Mouse (Mus musculus) embryonic facial prominence, embryonic 12.5 days (tissue): Measurements from ENCODE around the gene Rbpms2. TPM values are rescaled to one million over a fixed set of nuclear protein-coding genes. Genes with fewer than 3 reads are reported as not detected.
"Not testable (repeated sequence)": the region's sequence is repeated elsewhere in the genome, so short reads cannot be mapped to it uniquely, and the experiment has no call there.

ENCODE experiments used
- ATAC-seq: fragments of 200-750 bp; cut with Nextera tagmentation; 2 replicates; pipeline ENCODE4 v1.8.0; 2017; ENCODE audit not compliant: insufficient number of reproducible peaks, insufficient read depth, low FRiP score, low TSS enrichment
- H3K27ac ChIP-seq: fragments of 300-500 bp; sonication (generic); 2 replicates; pipeline ENCODE4 v1.5.1; 2016; ENCODE audit warnings: mild to moderate bottlenecking
- H3K27me3 ChIP-seq: fragments of 300-500 bp; sonication (generic); 2 replicates; pipeline ENCODE4 v1.6.1; 2016; ENCODE audit warnings: mild to moderate bottlenecking, moderate library complexity
- H3K36me3 ChIP-seq: fragments of 300-500 bp; sonication (generic); 2 replicates; pipeline ENCODE4 v1.6.1; 2016; ENCODE audit warnings: mild to moderate bottlenecking
- H3K4me1 ChIP-seq: fragments of 300-500 bp; sonication (generic); 2 replicates; pipeline ENCODE4 v1.6.1; 2016
- H3K4me2 ChIP-seq: fragments of 300-500 bp; sonication (generic); replicated peaks from 2 replicates; pipeline ENCODE4 v1.6.1; 2016; ENCODE audit warnings: mild to moderate bottlenecking, moderate library complexity
- H3K4me3 ChIP-seq: fragments of 300-500 bp; sonication (generic); 2 replicates; pipeline ENCODE4 v1.5.1; 2016; ENCODE audit warnings: mild to moderate bottlenecking
- H3K9ac ChIP-seq: fragments of 300-500 bp; sonication (generic); 2 replicates; pipeline ENCODE4 v1.6.1; 2016; ENCODE audit warnings: mild to moderate bottlenecking, moderate library complexity
- H3K9me3 ChIP-seq: fragments of 300-500 bp; sonication (generic); 2 replicates; pipeline ENCODE4 v1.6.1; 2016; ENCODE audit warnings: mild to moderate bottlenecking, moderate library complexity
- WGBS: fragments of 180-500 bp; shearing (Covaris S2); methylation state at CpG from one replicate; pipeline ENCODE4 v1.1.7; 2016; 5-methylcytosine and 5-hydroxymethylcytosine counted together
- polyA plus RNA-seq: library from polyadenylated mRNA; unstranded; fragments of >200 nt; fragmentation: Nextera tagmentation; extraction: Ambion mirVana; gene quantifications from 2 replicates; pipeline ENCODE4 v1.2.1, GENCODE M21; 2016

Gene Rbpms2
- polyA plus RNA-seq, 1 experiment from 2014 or later, result 18.7 TPM

GRCm38 (mm10) chr9:65644960-65645359, 15.5 kb downstream of the Rbpms2 start:
- Histone ChIP-seq H3K4me1 (peaks cover 15% of the 10 kb centered on the region; the same call in 1 of the 2 replicates), H3K36me3 (no peaks in the 10 kb centered on the region), H3K27me3 (no peaks in the 10 kb centered on the region), H3K4me2 (no peak overlapping the region), H3K9me3 (no peaks in the 10 kb centered on the region), H3K4me3 (no peak overlapping the region), H3K9ac (no peak overlapping the region), H3K27ac (no peak overlapping the region)
- no peak for ATAC-seq
- 84% methylated on average over 4 of the region's 4 CpGs for WGBS

DNA sequence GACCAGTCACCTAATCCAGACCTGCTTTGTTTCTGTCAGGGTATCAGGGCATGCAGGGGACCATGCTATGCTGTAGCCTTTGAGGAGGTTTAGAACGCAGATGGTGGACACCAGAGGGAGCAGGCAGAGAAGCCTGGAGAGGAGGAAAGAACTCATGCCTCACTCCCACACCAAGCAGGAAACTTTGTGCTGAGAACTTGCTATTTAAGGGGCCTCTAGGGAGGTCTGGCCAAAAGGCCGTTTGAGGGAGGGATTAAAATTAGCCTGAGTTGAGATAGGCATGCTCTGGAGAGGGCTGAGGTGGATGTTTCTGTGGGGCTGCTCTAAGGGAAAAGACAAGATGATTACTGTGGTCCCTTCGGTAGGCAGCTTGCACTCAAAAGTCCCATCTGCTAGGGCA, 16.5 kb downstream of the Rbpms2 start:
- 49% methylated on average over 3 of the region's 3 CpGs for WGBS
- H3K4me2 ChIP-seq, result no peak overlapping the region
- H3K4me3 ChIP-seq, result no peak overlapping the region
- H3K4me1 ChIP-seq, result peaks cover 8% of the 10 kb centered on the region; the same call in 1 of the 2 replicates
- no peaks in the 10 kb centered on the region for H3K9me3 ChIP-seq
- no peak overlapping the region for H3K9ac ChIP-seq
- H3K27ac ChIP-seq, result no peak overlapping the region
- ATAC-seq, result no peak
- no peaks in the 10 kb centered on the region for H3K27me3 ChIP-seq
- H3K36me3 ChIP-seq, result no peaks in the 10 kb centered on the region

DNA sequence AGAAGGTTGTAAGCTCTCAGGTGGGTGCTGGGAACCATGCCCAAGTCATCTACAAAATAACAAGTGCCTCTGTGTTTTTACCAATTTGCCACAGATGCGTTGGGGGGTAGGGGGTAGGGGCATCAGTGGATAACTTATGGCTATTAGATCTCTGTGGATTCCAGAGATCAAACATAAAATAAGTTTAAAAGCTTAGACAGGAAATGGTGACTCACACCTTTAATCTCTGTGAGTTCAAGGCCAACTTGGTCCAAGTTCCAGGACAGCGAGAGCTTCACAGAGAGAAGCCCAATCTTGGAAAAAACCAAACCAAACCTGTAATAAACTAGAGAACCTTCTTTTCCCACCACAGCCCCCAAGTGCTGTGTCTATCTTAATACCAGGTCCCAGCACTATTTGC, 17.3 kb downstream of the Rbpms2 start:
- Histone ChIP-seq H3K27ac (no peak overlapping the region), H3K4me2 (no peak overlapping the region), H3K27me3 (no peaks in the 10 kb centered on the region), H3K4me1 (peaks cover 5% of the 10 kb centered on the region; the same call in 1 of the 2 replicates), H3K9me3 (no peaks in the 10 kb centered on the region), H3K4me3 (no peak overlapping the region), H3K9ac (no peak overlapping the region), H3K36me3 (no peaks in the 10 kb centered on the region)
- ATAC-seq, result no peak
- WGBS, result 91% methylated on average over 2 of the region's 2 CpGs

GRCm38 (mm10) chr9:65648730-65649129, 19.3 kb downstream of the Rbpms2 start:
- Histone ChIP-seq H3K4me1 (peaks cover 5% of the 10 kb centered on the region; the same call in 1 of the 2 replicates), H3K4me3 (no peak overlapping the region), H3K36me3 (no peaks in the 10 kb centered on the region), H3K27me3 (no peaks in the 10 kb centered on the region), H3K9me3 (no peaks in the 10 kb centered on the region), H3K27ac (no peak overlapping the region), H3K4me2 (no peak overlapping the region), H3K9ac (no peak overlapping the region)
- WGBS, result 95% methylated on average over 13 of the region's 13 CpGs
- no peak for ATAC-seq

- ATAC-seq, result no peak
- WGBS, result 52% methylated on average over 1 of the region's 1 CpGs
- H3K9me3 ChIP-seq, result no peaks in the 10 kb centered on the region
- no peaks in the 10 kb centered on the region for H3K27me3 ChIP-seq
- H3K4me3 ChIP-seq, result no peak overlapping the region
- H3K27ac ChIP-seq, result no peak overlapping the region
- H3K4me2 ChIP-seq, result no peak overlapping the region
- H3K9ac ChIP-seq, result no peak overlapping the region
- no peaks in the 10 kb centered on the region for H3K36me3 ChIP-seq
- H3K4me1 ChIP-seq, result peaks cover 5% of the 10 kb centered on the region; the same call in 1 of the 2 replicates
Measured at GRCm38 (mm10) chr9:65649997-65650396, 20.5 kb downstream of the Rbpms2 start.

- H3K4me2 ChIP-seq, H3K9ac ChIP-seq, H3K27me3 ChIP-seq, H3K36me3 ChIP-seq, H3K4me3 ChIP-seq, H3K4me1 ChIP-seq, H3K9me3 ChIP-seq, H3K27ac ChIP-seq, ATAC-seq: not testable (repeated sequence)
- 85% methylated on average over 1 of the region's 1 CpGs for WGBS
Measured at GRCm38 (mm10) chr9:65651957-65652356, 22.5 kb downstream of the Rbpms2 start.

GRCm38 (mm10) chr9:65653741-65654140, 24.3 kb downstream of the Rbpms2 start:
- no peak for ATAC-seq
- H3K36me3 ChIP-seq, result no peaks in the 10 kb centered on the region
- no peak overlapping the region for H3K4me3 ChIP-seq
- no peak overlapping the region for H3K4me2 ChIP-seq
- no peak overlapping the region for H3K9ac ChIP-seq
- WGBS, result 90% methylated on average over 4 of the region's 4 CpGs
- no peaks in the 10 kb centered on the region for H3K27me3 ChIP-seq
- no peaks in the 10 kb centered on the region for H3K4me1 ChIP-seq
- H3K27ac ChIP-seq, result no peak overlapping the region
- no peaks in the 10 kb centered on the region for H3K9me3 ChIP-seq

GRCm38 (mm10) chr9:65654700-65655237, 25.3 kb downstream of the Rbpms2 start:
- 88% methylated on average over 3 of the region's 3 CpGs for WGBS
- H3K4me3 ChIP-seq, result no peak overlapping the region
- no peak overlapping the region for H3K27ac ChIP-seq
- H3K36me3 ChIP-seq, result no peaks in the 10 kb centered on the region
- H3K9ac ChIP-seq, result no peak overlapping the region
- no peak overlapping the region for H3K4me2 ChIP-seq
- H3K9me3 ChIP-seq, result no peaks in the 10 kb centered on the region
- no peaks in the 10 kb centered on the region for H3K27me3 ChIP-seq
- no peak for ATAC-seq
- no peaks in the 10 kb centered on the region for H3K4me1 ChIP-seq

DNA sequence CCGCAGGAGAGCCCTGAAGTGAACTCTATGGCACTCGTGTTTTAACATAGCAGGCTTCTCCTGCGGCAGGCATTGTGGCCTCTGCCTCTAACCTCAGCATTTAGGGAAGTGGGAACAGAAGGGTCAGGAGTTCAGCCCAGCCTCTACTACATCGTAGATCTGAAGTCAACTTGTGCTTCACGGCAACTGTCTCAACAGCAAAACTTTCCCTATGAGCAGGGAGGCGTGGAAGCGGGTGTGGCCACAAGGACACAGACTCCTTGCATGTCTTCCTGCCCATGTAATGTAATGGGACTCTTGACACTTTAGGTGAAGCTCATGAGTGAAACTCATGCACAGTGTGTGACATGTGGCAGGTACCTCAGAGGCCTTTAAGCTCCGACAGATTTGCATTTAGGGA, 26.1 kb downstream of the Rbpms2 start:
- H3K4me3 ChIP-seq, result no peak overlapping the region
- ATAC-seq, result no peak
- WGBS, result 85% methylated on average over 8 of the region's 8 CpGs
- no peaks in the 10 kb centered on the region for H3K36me3 ChIP-seq
- no peak overlapping the region for H3K4me2 ChIP-seq
- H3K9me3 ChIP-seq, result no peaks in the 10 kb centered on the region
- H3K9ac ChIP-seq, result no peak overlapping the region
- no peaks in the 10 kb centered on the region for H3K4me1 ChIP-seq
- H3K27ac ChIP-seq, result no peak overlapping the region
- H3K27me3 ChIP-seq, result no peaks in the 10 kb centered on the region

- Histone ChIP-seq H3K4me3 (no peak overlapping the region), H3K27ac (no peak overlapping the region), H3K9ac (no peak overlapping the region), H3K27me3 (no peaks in the 10 kb centered on the region), H3K4me2 (no peak overlapping the region), H3K4me1 (no peaks in the 10 kb centered on the region), H3K36me3 (no peaks in the 10 kb centered on the region), H3K9me3 (no peaks in the 10 kb centered on the region)
- ATAC-seq, result no peak
- WGBS, result 80% methylated on average over 3 of the region's 3 CpGs
Measured at GRCm38 (mm10) chr9:65657218-65657617, 27.8 kb downstream of the Rbpms2 start.

GRCm38 (mm10) chr9:65661029-65661428, 31.6 kb downstream of the Rbpms2 start:
- Histone ChIP-seq H3K4me2 (no peak overlapping the region), H3K9ac (no peak overlapping the region), H3K27ac (no peak overlapping the region), H3K4me1 (no peaks in the 10 kb centered on the region), H3K9me3 (no peaks in the 10 kb centered on the region), H3K36me3 (no peaks in the 10 kb centered on the region), H3K27me3 (no peaks in the 10 kb centered on the region), H3K4me3 (no peak overlapping the region)
- no peak for ATAC-seq
- 60% methylated on average over 5 of the region's 5 CpGs for WGBS

DNA sequence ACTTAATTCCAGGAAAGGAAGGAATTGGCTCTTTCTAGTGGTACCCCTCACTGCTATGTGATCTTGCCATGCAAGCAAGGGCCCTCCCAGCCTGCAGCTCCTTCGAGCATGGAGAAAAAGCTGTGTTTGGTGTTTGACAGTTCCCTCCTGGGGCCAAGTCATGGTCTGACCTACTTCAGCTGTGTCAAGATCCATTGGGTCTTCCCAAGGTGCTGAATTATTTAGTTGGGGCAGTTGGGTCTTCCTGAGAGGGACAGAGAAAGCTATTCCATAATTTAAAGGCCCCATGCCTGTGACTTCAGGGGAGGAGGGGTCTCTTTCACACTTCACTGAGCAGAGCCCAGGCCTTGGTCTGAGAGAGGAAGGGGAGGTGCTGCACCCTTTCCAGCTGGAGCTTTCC, 32.0 kb downstream of the Rbpms2 start:
- no peak overlapping the region for H3K4me3 ChIP-seq
- H3K4me1 ChIP-seq, result no peaks in the 10 kb centered on the region
- no peak overlapping the region for H3K4me2 ChIP-seq
- ATAC-seq, result no peak
- H3K36me3 ChIP-seq, result no peaks in the 10 kb centered on the region
- H3K27me3 ChIP-seq, result no peaks in the 10 kb centered on the region
- H3K27ac ChIP-seq, result no peak overlapping the region
- no peak overlapping the region for H3K9ac ChIP-seq
- H3K9me3 ChIP-seq, result no peaks in the 10 kb centered on the region
- WGBS, result 57% methylated on average over 1 of the region's 1 CpGs

DNA sequence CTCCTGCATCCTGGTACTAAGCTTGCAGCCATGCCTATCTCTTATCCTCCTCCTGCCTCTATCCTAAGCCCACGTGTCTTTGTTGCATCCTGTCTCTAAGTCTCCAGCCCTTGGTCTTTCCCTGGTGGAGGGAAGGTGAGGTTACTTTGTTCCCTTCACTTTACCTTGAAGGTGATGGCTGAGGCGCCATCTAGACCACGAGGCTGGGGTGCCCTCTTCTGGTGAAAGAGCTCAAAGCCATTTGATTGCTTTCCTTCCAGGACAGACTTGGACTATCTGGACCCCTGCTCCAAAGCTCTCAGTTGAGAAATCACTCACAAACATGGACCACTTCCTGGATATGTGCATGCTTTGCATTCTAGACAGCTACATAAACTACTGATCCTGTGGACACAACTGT, 34.7 kb downstream of the Rbpms2 start:
- Histone ChIP-seq H3K4me3 (no peak overlapping the region), H3K9me3 (no peaks in the 10 kb centered on the region), H3K4me2 (no peak overlapping the region), H3K27ac (no peak overlapping the region), H3K9ac (no peak overlapping the region), H3K27me3 (no peaks in the 10 kb centered on the region), H3K4me1 (no peaks in the 10 kb centered on the region), H3K36me3 (no peaks in the 10 kb centered on the region)
- ATAC-seq, result no peak
- WGBS, result 3% methylated on average over 3 of the region's 3 CpGs
